Mouse (Mus musculus) spleen, postnatal 10 days (tissue): ENCODE measurements around the gene Cracr2b.

Experiments
- DNase-seq, 2 experiments: peaks; one replicate each; pipeline ENCODE4 v3.0.0; 2021 to 2022; ENCODE audit warnings: low spot score in 2 of 2

Cracr2b gene

GRCm38 (mm10) chr7:141469352-141469751 lies 8.5 kb downstream of the Cracr2b start:
- DNase-seq = no peak

DNA sequence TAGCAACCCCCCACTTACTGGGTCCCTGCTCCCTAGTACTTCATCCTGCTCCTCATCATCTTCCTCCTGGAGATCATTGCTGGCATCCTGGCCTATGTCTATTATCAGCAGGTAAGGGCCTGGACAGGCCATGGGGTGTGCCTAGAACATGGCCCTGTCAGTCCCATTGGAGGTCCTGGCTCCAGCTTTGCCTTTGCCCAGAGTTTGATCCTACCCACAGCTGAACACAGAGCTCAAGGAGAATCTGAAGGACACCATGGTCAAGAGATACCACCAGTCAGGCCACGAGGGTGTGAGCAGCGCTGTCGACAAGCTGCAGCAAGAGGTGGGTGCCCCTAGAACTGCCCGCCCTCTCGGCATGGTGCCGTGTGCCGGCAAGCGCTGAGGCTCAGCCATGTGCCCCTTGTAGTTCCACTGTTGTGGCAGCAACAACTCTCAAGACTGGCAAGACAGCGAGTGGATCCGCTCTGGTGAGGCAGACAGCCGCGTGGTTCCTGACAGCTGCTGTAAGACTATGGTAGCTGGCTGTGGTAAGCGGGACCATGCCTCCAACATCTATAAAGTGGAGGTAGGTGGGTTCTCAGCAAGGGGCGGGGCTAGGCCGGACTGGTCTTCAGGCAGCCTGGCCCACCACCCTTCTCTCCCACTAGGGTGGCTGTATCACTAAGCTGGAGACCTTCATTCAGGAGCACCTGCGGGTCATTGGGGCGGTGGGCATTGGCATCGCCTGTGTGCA lies 9.2 kb downstream of the Cracr2b start:
- DNase-seq = no peak

GRCm38 (mm10) chr7:141470637-141470944 lies 9.7 kb downstream of the Cracr2b start:
- DNase-seq = no peak

DNA sequence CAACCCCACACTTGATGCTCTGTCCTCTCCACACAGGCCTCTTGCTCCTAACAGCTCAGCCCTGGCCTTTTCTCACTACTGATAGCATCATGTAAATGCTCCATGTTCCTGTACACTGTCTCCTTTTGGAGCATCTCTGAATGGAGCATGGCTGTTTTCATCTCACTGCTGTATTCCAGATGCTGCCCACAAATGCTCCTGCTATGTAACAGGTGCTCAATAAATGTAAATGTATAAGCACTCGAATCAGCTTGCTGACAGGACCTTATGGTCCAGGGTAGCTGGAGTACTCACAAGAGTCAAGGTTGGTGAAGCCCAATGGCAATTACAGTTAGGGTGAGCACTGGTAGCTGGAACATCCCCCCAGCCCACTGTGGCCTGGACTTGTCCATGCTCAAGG lies 10.3 kb downstream of the Cracr2b start:
- DNase-seq = no peak

DNA sequence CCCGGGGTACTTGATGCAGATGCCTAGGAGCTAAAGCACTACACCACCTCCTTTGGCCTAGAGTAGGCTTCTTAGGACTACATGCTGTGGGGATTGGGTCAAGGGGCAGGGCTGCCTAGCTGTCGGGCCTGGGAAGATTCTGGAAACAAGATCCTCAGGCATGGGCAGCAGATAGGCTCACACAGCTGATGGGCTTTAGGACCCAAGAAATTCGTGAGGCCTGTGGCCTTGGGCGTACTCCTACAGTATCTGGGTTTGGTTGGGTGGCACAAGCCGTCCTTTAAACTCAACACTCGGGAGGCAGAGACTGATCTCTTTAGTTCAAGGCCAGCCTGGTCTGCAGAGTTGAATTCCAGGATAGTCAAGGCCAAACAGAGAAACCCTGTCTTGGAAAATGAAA lies 11.3 kb downstream of the Cracr2b start:
- DNase-seq = no peak

DNA sequence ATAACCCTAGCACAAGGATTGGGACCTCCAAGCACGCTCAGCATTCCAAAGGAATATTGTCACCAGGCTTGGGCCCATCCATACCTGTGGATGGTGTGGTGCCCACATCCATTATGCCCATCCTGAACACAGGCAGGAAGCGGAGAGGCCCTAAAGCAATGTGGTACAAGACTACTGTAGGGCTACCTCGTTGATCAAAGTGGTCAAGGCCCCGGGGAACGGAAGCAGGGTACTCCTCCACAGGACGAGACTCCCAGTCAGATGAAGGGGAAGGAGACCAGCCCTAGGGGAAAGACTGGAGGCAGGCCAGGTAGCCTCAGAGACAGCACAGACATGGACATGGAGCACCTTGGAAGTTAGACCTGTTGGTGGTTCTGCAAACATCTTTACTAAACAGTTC lies 11.9 kb downstream of the Cracr2b start:
- no peak for DNase-seq

GRCm38 (mm10) chr7:141474160-141474559 lies 13.3 kb downstream of the Cracr2b start:
- no peak for DNase-seq

DNA sequence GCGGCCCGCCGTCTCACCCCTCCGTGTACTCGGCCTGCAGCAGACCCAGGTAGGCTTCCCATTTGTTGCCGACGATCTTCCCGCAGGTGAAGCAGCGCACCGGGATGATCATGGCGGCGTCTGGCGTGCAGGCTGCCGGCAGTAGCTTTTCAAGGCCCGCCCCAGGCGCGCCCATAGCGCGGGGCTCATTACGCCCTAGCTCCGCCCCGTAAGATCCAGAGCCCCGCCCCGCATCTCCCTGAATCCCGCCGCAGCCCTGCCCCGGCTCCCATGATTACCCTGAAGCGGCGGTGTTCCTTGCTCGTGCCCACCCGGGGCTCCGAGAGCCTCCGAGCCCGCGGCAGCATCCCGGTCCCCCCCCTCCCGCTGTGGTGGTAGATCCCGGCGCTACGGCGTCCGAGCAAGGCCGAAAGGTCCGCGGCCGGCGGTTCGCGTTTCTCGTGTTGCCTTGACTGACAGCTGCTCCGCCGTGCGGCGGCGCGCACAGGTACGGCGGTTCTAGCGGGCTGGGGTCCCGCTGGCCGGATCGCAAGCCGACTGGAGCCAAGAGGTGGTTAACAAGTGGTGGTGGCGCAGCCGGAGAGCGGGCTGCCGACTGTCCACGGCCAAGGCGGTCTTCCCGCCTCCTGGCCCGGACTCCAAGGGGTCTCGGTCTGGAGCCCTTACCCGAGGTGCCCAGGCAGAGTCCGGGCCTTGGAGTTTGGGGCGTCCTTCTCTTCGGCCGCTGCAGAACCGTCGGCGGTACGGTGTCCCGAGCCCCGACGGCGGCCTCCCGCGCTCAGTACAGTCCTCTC lies 14.3 kb downstream of the Cracr2b start, which contains the start of the genes Polr2l and Tspan4:
TSS of gene Polr2l (minus strand) at position 122 of the 794 bp plus-strand sequence.
TSS of gene Tspan4 (plus strand) at position 230 of the 794 bp plus-strand sequence.
- peak; percentile 90 to 93 for DNase-seq

GRCm38 (mm10) chr7:141475805-141476158 lies 14.9 kb downstream of the Cracr2b start:
- no peak for DNase-seq

DNA sequence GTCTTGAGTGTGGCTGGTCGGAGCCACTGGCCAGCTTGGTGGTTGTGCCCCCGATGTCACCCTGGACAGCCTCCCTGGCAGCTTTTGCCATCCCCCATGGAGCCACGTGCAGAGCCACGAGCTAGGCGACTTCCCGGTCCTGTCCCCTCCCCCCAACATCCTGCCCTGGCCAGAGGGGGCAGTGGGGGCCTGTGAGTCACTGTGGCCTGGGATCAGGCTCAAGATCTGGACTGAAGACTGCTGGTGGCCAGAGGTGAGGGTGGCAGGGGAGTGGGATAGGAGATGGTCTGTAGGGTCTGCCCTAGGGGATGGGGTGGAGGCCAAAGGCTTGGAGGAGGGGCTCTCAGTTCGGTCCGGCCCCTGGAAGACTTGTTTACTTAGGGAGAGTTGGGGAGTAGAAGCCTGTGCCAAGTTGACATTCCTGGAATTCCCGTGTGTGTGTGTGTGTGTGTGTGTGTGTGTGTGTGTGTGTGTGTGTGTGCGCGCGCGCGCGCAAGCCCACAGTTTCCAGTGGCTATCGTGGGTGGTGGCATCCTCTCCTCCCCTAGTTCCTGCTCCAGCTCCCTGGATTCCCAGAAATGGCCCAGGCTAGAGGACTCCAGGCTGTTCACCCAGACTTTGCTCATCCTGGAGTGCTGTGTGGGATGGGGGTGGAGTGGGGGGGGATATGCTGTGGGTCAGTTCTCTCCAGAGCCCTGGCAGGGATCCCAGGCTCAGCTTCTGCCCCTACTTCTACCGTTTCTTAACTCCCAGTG lies 15.5 kb downstream of the Cracr2b start:
- peak; percentile 47 to 67 for DNase-seq

- DNase-seq = peak in 1 of 2 experiments; percentile 41
These were observed 16.1 kb downstream of the Cracr2b start for GRCm38 (mm10) chr7:141476981-141477370.

GRCm38 (mm10) chr7:141477578-141478269 lies 16.8 kb downstream of the Cracr2b start:
- no peak for DNase-seq

DNA sequence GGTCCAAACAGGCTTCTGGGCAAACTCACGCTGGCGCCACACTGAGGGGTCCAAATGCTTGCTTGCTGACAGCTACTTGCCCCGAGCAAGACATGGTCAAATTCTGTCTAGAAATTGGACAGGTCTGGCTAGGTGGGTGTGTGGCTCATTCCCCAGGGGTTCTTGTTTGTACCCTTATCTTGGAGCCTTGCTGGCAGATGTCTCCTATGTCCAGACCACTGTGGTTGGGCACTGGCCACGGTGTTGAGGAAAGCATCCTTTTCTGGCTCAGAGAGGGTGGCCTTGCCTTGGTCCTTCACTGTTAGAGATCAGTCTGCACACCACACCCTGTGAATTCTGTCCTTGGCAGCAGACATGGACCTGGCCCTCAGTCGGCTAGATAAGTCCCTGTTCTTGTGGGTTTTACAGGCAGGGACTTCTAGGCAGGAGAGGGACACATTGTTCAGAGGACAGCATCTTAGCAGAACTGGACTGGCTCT lies 17.4 kb downstream of the Cracr2b start:
- DNase-seq = peak in 1 of 2 experiments; percentile 23

- peak; percentile 67 to 76 for DNase-seq
These were observed 20.1 kb downstream of the Cracr2b start for GRCm38 (mm10) chr7:141480842-141481497.

DNA sequence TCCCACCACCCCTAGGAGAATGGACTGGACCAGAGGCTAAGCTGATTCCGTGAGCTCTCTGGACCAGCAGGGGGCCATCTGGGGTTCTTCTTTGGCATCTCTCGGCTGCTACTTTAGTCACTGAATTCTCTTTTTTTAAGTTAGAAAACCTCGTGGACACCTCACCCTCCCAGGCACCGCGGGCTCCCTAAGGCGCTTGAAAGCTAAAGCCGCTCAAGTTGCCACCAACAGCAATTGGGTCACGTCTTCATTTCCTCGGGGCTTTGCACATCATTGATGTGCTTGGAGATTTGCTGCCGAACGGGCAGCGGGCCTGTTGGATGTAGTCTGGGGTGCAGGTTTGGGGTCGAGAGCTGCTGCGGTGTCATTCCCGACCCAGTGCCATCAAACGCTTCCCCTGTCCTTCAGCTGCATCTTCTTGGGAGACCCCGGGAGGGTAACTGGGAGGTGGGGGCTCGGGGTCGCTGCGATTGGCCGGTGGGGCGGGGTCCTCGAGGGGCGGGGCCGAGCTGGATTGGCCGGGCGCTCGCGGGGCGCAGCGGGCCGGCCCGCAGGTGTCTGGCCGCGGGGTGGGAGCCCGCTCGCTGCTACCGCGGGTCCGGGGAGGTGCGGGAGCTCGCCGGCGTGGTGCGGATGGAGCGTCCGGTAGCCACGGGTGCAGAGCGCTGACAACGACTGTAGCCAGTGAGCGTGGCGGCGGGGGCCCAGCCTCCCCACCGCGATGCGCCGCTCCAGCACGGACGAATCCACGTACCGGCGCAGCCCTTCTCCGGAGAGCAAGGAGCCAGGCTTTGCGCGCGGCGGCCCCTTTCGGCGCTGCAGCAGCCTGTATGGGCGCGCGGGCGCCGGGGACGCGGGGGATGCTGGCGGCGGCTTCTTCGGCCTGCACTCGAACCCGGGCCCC lies 20.9 kb downstream of the Cracr2b start:
- DNase-seq = peak; percentile 47 to 73

DNA sequence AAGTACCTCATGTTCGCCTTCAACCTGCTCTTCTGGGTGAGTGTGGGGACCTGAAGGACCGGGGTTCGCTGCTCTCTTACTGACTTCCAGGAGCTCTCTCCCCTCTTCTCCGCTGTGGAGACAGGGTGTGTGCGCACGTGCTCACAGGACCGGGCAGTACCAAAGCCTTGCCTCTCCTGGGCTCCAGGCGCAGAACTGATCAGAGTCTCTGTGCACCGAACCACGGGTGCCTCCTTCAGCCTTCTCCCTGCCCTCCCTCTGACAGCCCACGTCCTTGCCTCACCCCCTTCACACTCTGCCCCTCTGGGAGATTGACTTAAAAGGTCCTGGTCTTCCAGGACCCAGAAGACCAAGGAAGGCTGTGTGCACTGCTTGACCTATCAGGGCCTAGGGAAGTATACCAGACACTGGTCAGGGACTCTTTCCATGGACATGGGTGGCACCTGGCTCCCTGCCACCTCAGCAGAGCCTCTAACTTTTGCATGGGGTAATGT lies 21.7 kb downstream of the Cracr2b start:
- no peak for DNase-seq

DNA sequence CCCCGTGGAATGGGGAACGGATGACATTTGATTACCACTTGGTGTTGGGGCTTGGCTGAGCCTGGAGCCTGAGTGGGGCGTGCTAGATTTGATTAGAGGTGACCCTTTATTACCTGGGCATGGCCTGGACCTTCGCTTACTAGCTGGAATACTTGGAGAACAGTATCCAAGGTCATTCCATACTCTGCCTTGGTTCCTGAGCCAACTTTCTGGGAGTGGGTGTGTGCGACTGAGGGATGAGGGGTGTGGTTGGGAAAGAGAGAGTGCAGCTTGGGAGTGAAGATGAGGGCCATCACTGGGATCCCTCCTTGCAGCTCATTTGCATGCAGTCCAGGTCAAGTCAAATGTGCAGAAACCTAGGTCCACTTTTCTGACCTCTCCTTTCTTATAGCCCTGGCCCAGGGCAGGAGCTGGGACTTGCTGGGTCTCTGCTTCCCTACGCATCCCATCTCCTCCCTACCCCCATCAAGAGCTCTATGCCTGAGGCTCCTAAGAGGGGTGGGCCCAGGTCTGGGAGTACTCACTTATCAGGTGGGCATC lies 22.3 kb downstream of the Cracr2b start:
- DNase-seq = no peak

DNA sequence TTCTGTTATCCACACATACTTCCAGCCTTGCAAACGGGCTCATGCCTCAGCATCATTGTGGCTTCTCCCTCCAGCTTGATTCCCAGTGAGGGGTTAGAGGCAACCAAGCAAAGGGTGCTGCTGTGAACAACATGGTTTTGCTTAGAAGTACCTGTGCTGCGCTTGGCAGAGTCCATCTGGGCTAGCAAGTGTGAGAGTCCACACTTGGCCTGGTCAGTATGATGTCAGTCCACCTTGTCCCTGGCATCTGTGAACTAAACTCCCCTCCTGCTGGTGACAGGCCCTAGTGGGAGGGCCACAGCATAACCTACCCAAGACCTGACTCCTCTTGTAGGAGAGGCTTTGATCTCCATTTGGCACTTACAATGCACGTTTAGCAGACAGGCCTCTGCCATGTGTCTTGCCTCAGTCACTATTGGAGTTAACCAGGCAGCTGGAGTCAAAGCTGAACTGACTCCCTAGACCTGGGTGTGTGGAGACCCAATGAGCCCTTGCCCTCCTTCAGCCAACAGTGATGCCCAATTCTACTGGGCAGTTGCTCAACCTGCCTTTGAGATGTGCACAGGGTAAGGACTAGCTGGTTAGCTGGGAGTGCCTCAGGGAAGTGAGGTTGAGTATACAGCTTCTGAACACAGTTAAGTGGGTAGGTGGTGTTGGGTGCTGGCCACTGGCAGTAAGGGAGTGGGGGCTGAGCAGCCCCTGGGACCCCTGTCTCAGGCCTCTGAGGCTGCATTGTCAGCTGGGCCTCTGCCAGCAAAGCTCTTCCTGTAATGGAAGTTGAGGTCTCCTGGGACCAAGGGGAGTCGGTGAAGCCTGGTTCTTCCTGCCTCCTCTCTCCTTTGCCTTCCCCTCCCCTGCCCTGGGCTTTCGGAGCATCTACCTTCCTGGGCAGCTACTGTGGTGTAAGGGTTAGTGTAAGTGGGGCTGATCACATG lies 23.6 kb downstream of the Cracr2b start:
- no peak for DNase-seq
